Mouse (Mus musculus) CH12.LX (cell line): Measurements from ENCODE around the gene Tent4b. TPM values are rescaled to one million over a fixed set of nuclear protein-coding genes. Genes with fewer than 3 reads are reported as not detected.

Source experiments
- DNase-seq: peaks from one replicate; pipeline ENCODE4 v3.0.0-alpha.2; 2013; ENCODE audit errors: extremely low read depth
- H3K27ac ChIP-seq: 2 replicates; pipeline ENCODE4 v1.5.1; 2012; ENCODE audit warnings: low read depth, mild to moderate bottlenecking, control low read depth, moderate library complexity; ENCODE audit not compliant: insufficient read depth
- H3K27me3 ChIP-seq: replicated peaks from 2 replicates; pipeline ENCODE3; 2012; ENCODE audit warnings: inconsistent platforms
- H3K36me3 ChIP-seq, 2 experiments: replicated peaks in 1 of 2; 2 replicates each; pipeline versions ENCODE3 to v1.6.1; 2012; ENCODE audit warnings: inconsistent platforms in 1 of 2, low read length in 1 of 2, mild to moderate bottlenecking in 1 of 2, mixed read lengths in 1 of 2, moderate library complexity in 1 of 2; ENCODE audit not compliant: control insufficient read depth in 1 of 2, insufficient read depth in 1 of 2
- H3K4me1 ChIP-seq, 2 experiments: 2 replicates each; pipeline ENCODE4 v1.6.1; 2012; ENCODE audit warnings: inconsistent platforms in 1 of 2, moderate library complexity in 1 of 2; ENCODE audit not compliant: insufficient read depth in 2 of 2, control insufficient read depth in 1 of 2
- H3K4me2 ChIP-seq: 2 replicates; pipeline ENCODE4 v1.6.1; 2012; ENCODE audit warnings: low read depth, mild to moderate bottlenecking, control low read depth; ENCODE audit not compliant: poor library complexity, insufficient read depth, severe bottlenecking
- H3K4me3 ChIP-seq, 3 experiments: fragments of 150-350 bp in 1 of 3; sonication (generic) in 1 of 3; replicated peaks in 1 of 3; 2 replicates each; pipeline versions ENCODE3 to v1.5.1; 2011 to 2012; ENCODE audit warnings: low read depth in 2 of 3, low read length in 2 of 3, mild to moderate bottlenecking in 2 of 3, moderate library complexity in 2 of 3, control low read depth in 1 of 3, improper control_type of control experiment in 1 of 3, inconsistent platforms in 1 of 3, mixed read lengths in 1 of 3; ENCODE audit not compliant: poor library complexity in 1 of 3
- H3K79me2 ChIP-seq: replicated peaks from 2 replicates; pipeline ENCODE4 v1.6.1; 2012; ENCODE audit warnings: mild to moderate bottlenecking, moderate library complexity; ENCODE audit not compliant: control insufficient read depth, poor library complexity, insufficient read depth, severe bottlenecking; ENCODE audit errors: extremely low read depth
- H3K9ac ChIP-seq: 2 replicates; pipeline ENCODE4 v1.6.1; 2012; ENCODE audit warnings: low read depth, mild to moderate bottlenecking, control low read depth, moderate library complexity; ENCODE audit not compliant: insufficient read depth
- H3K9me3 ChIP-seq: replicated peaks from 2 replicates; pipeline ENCODE3; 2012; ENCODE audit warnings: low read length, inconsistent platforms, mixed read lengths
- CHD1 ChIP-seq: IDR thresholded peaks from 2 replicates; pipeline ENCODE4 v1.6.1; 2012; ENCODE audit warnings: low read depth, low read length, improper control_type of control experiment, inconsistent platforms
- CTCF ChIP-seq, 2 experiments: IDR thresholded peaks in 1 of 2; conservative IDR thresholded peaks in 1 of 2; 2 replicates each; pipeline ENCODE4 v1.5.1; 2011 to 2012; ENCODE audit warnings: low read depth in 2 of 2, low read length in 2 of 2, improper control_type of control experiment in 1 of 2, inconsistent platforms in 1 of 2, mild to moderate bottlenecking in 1 of 2, moderate library complexity in 1 of 2
- ELF1 ChIP-seq: IDR thresholded peaks from 2 replicates; pipeline ENCODE4 v1.6.1; 2014; ENCODE audit warnings: low read depth, mild to moderate bottlenecking, inconsistent platforms, low read length, improper control_type of control experiment
- HCFC1 ChIP-seq: IDR thresholded peaks from 2 replicates; pipeline ENCODE4 v1.6.1; 2012; ENCODE audit warnings: low read depth, mild to moderate bottlenecking, inconsistent platforms, low read length, improper control_type of control experiment
- JUN ChIP-seq: IDR thresholded peaks from 2 replicates; pipeline ENCODE4 v1.6.1; 2011; ENCODE audit warnings: low read depth, mild to moderate bottlenecking, low read length, improper control_type of control experiment, moderate library complexity; ENCODE audit not compliant: insufficient read depth
- KAT2A ChIP-seq: IDR thresholded peaks from 2 replicates; pipeline ENCODE4 v1.6.1; 2012; ENCODE audit warnings: low read length, improper control_type of control experiment, inconsistent platforms; ENCODE audit not compliant: insufficient replicate concordance
- MAX ChIP-seq: IDR thresholded peaks from 2 replicates; pipeline ENCODE4 v1.6.1; 2011; ENCODE audit warnings: low read length, improper control_type of control experiment
- MAZ ChIP-seq: IDR thresholded peaks from 2 replicates; pipeline ENCODE4 v1.6.1; 2012; ENCODE audit warnings: low read depth, mild to moderate bottlenecking, inconsistent platforms, low read length, improper control_type of control experiment, moderate library complexity
- MEF2A ChIP-seq: IDR thresholded peaks from 2 replicates; pipeline ENCODE4 v1.6.1; 2014; ENCODE audit warnings: low read depth, mild to moderate bottlenecking, inconsistent platforms, low read length, improper control_type of control experiment, borderline replicate concordance
- MXI1 ChIP-seq: IDR thresholded peaks from 2 replicates; pipeline ENCODE4 v1.6.1; 2011; ENCODE audit warnings: mild to moderate bottlenecking, low read depth, low read length, improper control_type of control experiment
- MYC ChIP-seq: IDR thresholded peaks from 2 replicates; pipeline ENCODE4 v1.6.1; 2011; ENCODE audit warnings: low read depth, mild to moderate bottlenecking, improper control_type of control experiment, low read length
- NELFE ChIP-seq: IDR thresholded peaks from 2 replicates; pipeline ENCODE4 v1.6.1; 2011; ENCODE audit warnings: low read depth, low read length, improper control_type of control experiment
- NRF1 ChIP-seq: IDR thresholded peaks from 2 replicates; pipeline ENCODE4 v1.6.1; 2014; ENCODE audit warnings: low read depth, mild to moderate bottlenecking, inconsistent platforms, low read length, improper control_type of control experiment, moderate library complexity
- PAX5 ChIP-seq: IDR thresholded peaks from 2 replicates; pipeline ENCODE4 v1.6.1; 2012; ENCODE audit warnings: low read length, inconsistent platforms, mixed read lengths
- RAD21 ChIP-seq: IDR thresholded peaks from 2 replicates; pipeline ENCODE4 v1.6.1; 2011; ENCODE audit warnings: low read depth, mild to moderate bottlenecking, low read length, improper control_type of control experiment, moderate library complexity
- SMC3 ChIP-seq: IDR thresholded peaks from 2 replicates; pipeline ENCODE4 v1.6.1; 2011; ENCODE audit warnings: low read depth, low read length, improper control_type of control experiment
- TBP ChIP-seq: conservative IDR thresholded peaks from 2 replicates; pipeline ENCODE4 v1.6.1; 2011; ENCODE audit warnings: low read depth, low read length, improper control_type of control experiment
- UBTF ChIP-seq: IDR thresholded peaks from 2 replicates; pipeline ENCODE4 v1.6.1; 2012; ENCODE audit warnings: low read depth, mild to moderate bottlenecking, inconsistent platforms, low read length, improper control_type of control experiment, moderate library complexity
- USF1 ChIP-seq: IDR thresholded peaks from 2 replicates; pipeline ENCODE4 v1.6.1; 2014; ENCODE audit warnings: low read depth, mild to moderate bottlenecking, inconsistent platforms, low read length, improper control_type of control experiment
- ZC3H11A ChIP-seq: IDR thresholded peaks from 2 replicates; pipeline ENCODE4 v1.6.1; 2012; ENCODE audit warnings: low read depth, mild to moderate bottlenecking, inconsistent platforms, low read length, improper control_type of control experiment
- ZKSCAN1 ChIP-seq: IDR thresholded peaks from 2 replicates; pipeline ENCODE4 v1.6.1; 2012; ENCODE audit warnings: low read depth, inconsistent platforms, low read length, improper control_type of control experiment, borderline replicate concordance
- dilution Hi-C: fragments of 300-500 bp; cut with MboI; formaldehyde crosslinking; loops from 2 replicates; pipeline ENCODE4 v1.14.3; 2020; ENCODE audit warnings: low sequenced_read_pairs; ENCODE audit not compliant: extremely low pct_unique_long_range_greater_than_20kb, extremely low pct_ligation_motif_present
- in situ Hi-C: fragments of 300-500 bp; cut with MboI; formaldehyde crosslinking; loops from 3 replicates; pipeline ENCODE4 v1.14.3; 2019; ENCODE audit warnings: low sequenced_read_pairs, low pct_ligation_motif_present, low pct_unique_long_range_greater_than_20kb, mixed read lengths
- polyA plus RNA-seq: library from polyadenylated mRNA; unstranded; fragments of >175 nt; gene quantifications from 2 replicates; pipeline ENCODE4 v1.2.1, GENCODE M21; 2012; ENCODE audit warnings: low read depth; ENCODE audit not compliant: insufficient read length
- total RNA-seq, 2 experiments: library from RNA; depleted of rRNA; stranded (reverse); fragments of 300-350 nt in 1 of 2; fragments of >200 nt in 1 of 2; gene quantifications; 2 replicates each; pipeline ENCODE4 v1.2.3; 2012 to 2014

Tent4b gene
- total and polyA plus RNA-seq, 3 experiments, result 20.1 to 37.8 (median 27.9) TPM

GRCm38 (mm10) chr8:88290326-88291304 is 91.6 kb downstream of the Tent4b start:
- peaks cover 32 to 77% of the 10 kb centered on the region in 2 experiments for H3K4me1 ChIP-seq
- H3K27me3 ChIP-seq, result no peaks in the 10 kb centered on the region
- H3K4me3 ChIP-seq, result peak overlapping the region in 1 of 3 experiments; percentile 14
- dilution Hi-C loops, result no loop called here
- no peak overlapping the region for H3K9ac ChIP-seq
- H3K9me3 ChIP-seq, result no peaks in the 10 kb centered on the region
- TF ChIP-seq ZKSCAN1 (peak; percentile 85), UBTF (no peak), NRF1 (no peak), MYC (no peak), MEF2A (no peak), MAX (no peak), MXI1 (0 out of 2 replicates have a peak, but pooled peaks have one; percentile 11), CHD1 (no peak)
- TF ChIP-seq, all 38 proteins: peak for 2
- in situ Hi-C loops, result no loop called here
- Histone ChIP-seq H3K36me3 (peaks cover 3 to 23% of the 10 kb centered on the region in 2 experiments), H3K79me2 (0 out of 2 replicates have a peak, but pooled peaks cover 4% of the 10 kb centered on the region), H3K27ac (no peak overlapping the region), H3K4me2 (peak overlapping the region; percentile 34; the same call in 1 of the 2 replicates)
- no peak for DNase-seq

GRCm38 (mm10) chr8:88291305-88291690 is 92.3 kb downstream of the Tent4b start:
- no peak for DNase-seq
- no peak overlapping the region for H3K4me2 ChIP-seq
- in situ Hi-C loops (no loop called here), dilution Hi-C loops (no loop called here)
- H3K9me3 ChIP-seq, result no peaks in the 10 kb centered on the region
- peaks cover 33 to 77% of the 10 kb centered on the region in 2 experiments for H3K4me1 ChIP-seq
- peaks cover 9 to 30% of the 10 kb centered on the region in 2 experiments for H3K36me3 ChIP-seq
- H3K4me3 ChIP-seq, result no peak overlapping the region
- no peaks in the 10 kb centered on the region for H3K27me3 ChIP-seq
- TF ChIP-seq ELF1 (no peak), MAZ (no peak), RAD21 (no peak), CTCF (conservative IDR thresholded peaks at IDR 0.05 in 1 of 2, IDR thresholded peaks at IDR 0.05 in 1 of 2; ENCODE audit: low read depth in 2 of 2, low read length in 2 of 2) (no peak), ZC3H11A (no peak), USF1 (no peak), KAT2A (no peak), MEF2A (no peak), PAX5 (no peak), SMC3 (no peak), JUN (no peak), HCFC1 (no peak), NELFE (no peak), MAX (no peak), TBP (no peak)
- H3K9ac ChIP-seq, result no peak overlapping the region
- H3K27ac ChIP-seq, result no peak overlapping the region
- H3K79me2 ChIP-seq, result 0 out of 2 replicates have a peak, but pooled peaks cover 4% of the 10 kb centered on the region
